Mouse (Mus musculus): ENCODE data around the gene Gm2000.

DNA sequence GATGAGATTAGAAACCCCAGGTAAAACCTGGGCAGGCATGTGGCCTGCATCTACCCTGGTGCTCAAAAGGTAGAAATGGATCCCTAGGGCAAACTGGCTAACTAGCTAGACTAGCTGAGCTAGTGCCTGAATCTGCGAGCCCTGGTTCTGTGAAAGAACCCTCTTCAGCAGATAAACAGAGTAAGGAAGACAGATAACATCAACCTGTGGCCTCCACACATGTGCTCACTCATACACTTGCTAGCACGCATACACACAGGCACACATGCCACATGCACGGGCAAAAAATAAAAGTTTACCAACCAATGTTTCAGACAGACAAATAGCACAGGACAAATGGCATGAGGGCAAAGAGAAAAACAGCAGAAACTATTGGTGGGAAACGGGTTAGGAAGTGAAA is 15.4 kb upstream of the Gm2000 start:
- TF ChIP-seq CTCF (IDR thresholded peaks at IDR 0.05; ENCODE audit: insufficient read depth, low read length) (no peak), POLR2A (IDR thresholded peaks at IDR 0.05; ENCODE audit: borderline replicate concordance, extremely low read depth, low read depth, low read length) (no peak)

All from lung, adult 2 months (tissue).